Mouse (Mus musculus) stomach, postnatal 0 days (tissue): Measurements from ENCODE around the gene Prr9. TPM values are rescaled to one million over a fixed set of nuclear protein-coding genes. Genes with fewer than 3 reads are reported as not detected.
A peak's percentile ranks its signal among the peaks of the same experiment; 100 is the strongest.

ENCODE experiments used
- ATAC-seq: fragments of 200-750 bp; cut with Nextera tagmentation; 2 replicates; pipeline ENCODE4 v1.8.0; 2017; ENCODE audit not compliant: low FRiP score, low TSS enrichment
- DNase-seq: peaks from one replicate; pipeline ENCODE4 v3.0.0-alpha.2; 2016; ENCODE audit warnings: low spot score
- H3K27ac ChIP-seq: fragments of 300-500 bp; sonication (generic); replicated peaks from 2 replicates; pipeline ENCODE4 v1.5.1; 2014; ENCODE audit warnings: mild to moderate bottlenecking, control low read depth
- H3K27me3 ChIP-seq: fragments of 300-500 bp; sonication (generic); 2 replicates; pipeline ENCODE4 v1.6.1; 2014; ENCODE audit warnings: low read length; ENCODE audit not compliant: control insufficient read depth, insufficient read depth
- H3K36me3 ChIP-seq: fragments of 300-500 bp; sonication (generic); 2 replicates; pipeline ENCODE4 v1.6.1; 2014; ENCODE audit warnings: low read length, mixed read lengths; ENCODE audit not compliant: control insufficient read depth, insufficient read depth
- H3K4me1 ChIP-seq: fragments of 300-500 bp; sonication (generic); replicated peaks from 2 replicates; pipeline ENCODE4 v1.6.1; 2014; ENCODE audit warnings: antibody characterized with exemption; ENCODE audit not compliant: control insufficient read depth, insufficient read depth
- H3K4me2 ChIP-seq: fragments of 300-500 bp; sonication (generic); replicated peaks from 2 replicates; pipeline ENCODE4 v1.6.1; 2014; ENCODE audit warnings: low read depth, mild to moderate bottlenecking, control low read depth, moderate library complexity
- H3K4me3 ChIP-seq: fragments of 300-500 bp; sonication (generic); 2 replicates; pipeline ENCODE4 v1.5.1; 2014; ENCODE audit warnings: low read depth, low read length, control low read depth
- H3K9ac ChIP-seq: fragments of 300-500 bp; sonication (generic); 2 replicates; pipeline ENCODE4 v1.6.1; 2014; ENCODE audit warnings: mild to moderate bottlenecking, low read length, control low read depth, mixed read lengths
- H3K9me3 ChIP-seq: fragments of 300-500 bp; sonication (generic); 2 replicates; pipeline ENCODE4 v1.6.1; 2016; ENCODE audit warnings: low read length; ENCODE audit not compliant: control insufficient read depth
- CTCF ChIP-seq: IDR thresholded peaks from 2 replicates; pipeline ENCODE4 v1.5.1; 2016; ENCODE audit warnings: antibody characterized with exemption, low read depth, mild to moderate bottlenecking, moderate library complexity
- EP300 ChIP-seq: optimal IDR thresholded peaks from 2 replicates; pipeline ENCODE3; 2016; ENCODE audit warnings: antibody characterized with exemption
- WGBS: fragments of 180-500 bp; shearing (Covaris S2); extraction: QIAGEN DNeasy Blood & Tissue Kit; methylation state at CpG from one replicate; pipeline ENCODE4 v1.1.7; 2014; 5-methylcytosine and 5-hydroxymethylcytosine counted together
- polyA plus RNA-seq: library from polyadenylated mRNA; unstranded; fragments of >200 nt; fragmentation: Nextera tagmentation; extraction: Ambion mirVana; gene quantifications from 2 replicates; pipeline ENCODE4 v1.2.1, GENCODE M21; 2015

Prr9 gene
- polyA plus RNA-seq = 2.3 and 2.9 TPM in 2 replicates

DNA sequence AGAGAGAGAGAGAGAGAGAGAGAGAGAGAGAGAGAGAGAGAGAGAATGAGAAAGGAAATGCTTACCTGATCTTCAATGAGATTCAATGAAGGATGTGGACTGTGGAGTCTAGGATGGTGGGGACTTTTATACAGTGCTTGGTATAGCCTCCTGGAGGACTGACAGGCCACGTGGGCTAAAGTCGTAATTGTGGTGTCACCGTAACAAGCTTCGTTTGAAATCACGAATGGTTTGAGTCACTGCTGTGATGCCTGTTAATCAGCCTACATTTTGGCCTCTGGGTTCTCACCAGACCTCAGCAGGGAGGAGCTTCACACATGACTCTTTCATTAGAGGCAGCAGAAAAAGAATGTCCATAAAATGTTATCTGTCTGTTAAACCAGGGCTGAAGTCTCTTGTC, at the start of gene Prr9:
Gene Prr9 (minus strand): TSS at position 101 of the 400 bp plus-strand sequence.
- WGBS = 82% methylated on average over 5 of the region's 5 CpGs
- H3K36me3 ChIP-seq = no peaks in the 10 kb centered on the region
- no peak within 1 kb of the TSS for H3K9ac ChIP-seq
- H3K4me2 ChIP-seq = no peak within 1 kb of the TSS
- H3K4me3 ChIP-seq = no peak within 1 kb of the TSS
- no peak for TF ChIP-seq EP300
- TF ChIP-seq CTCF = no peak
- H3K27me3 ChIP-seq = no peaks in the 10 kb centered on the region
- no peaks in the 10 kb centered on the region for H3K9me3 ChIP-seq
- DNase-seq (no peak), ATAC-seq (no peak)
- H3K27ac ChIP-seq = no peak within 1 kb of the TSS
- H3K4me1 ChIP-seq = no peaks in the 10 kb centered on the region

DNA sequence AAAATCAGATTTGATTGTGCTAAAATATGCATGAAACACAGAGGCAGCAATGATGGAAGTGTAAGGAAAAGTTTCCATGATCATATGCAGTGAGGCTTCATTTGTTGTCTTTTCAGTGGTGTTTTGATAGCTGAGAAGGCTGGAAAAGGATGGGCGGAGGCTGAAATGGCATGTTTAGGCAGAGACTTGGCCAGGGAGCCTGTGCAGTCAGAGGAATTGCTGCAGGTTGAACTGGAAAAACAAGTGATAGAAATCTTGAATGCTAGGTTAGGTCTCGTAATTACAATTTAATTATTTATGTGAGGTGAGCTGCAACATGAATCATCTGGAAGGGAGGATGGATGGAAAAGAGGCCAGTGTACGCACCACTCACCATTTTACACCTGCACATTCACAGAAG, 46.1 kb upstream of the Prr9 start:
- no peak overlapping the region for H3K4me3 ChIP-seq
- no peaks in the 10 kb centered on the region for H3K4me1 ChIP-seq
- TF ChIP-seq EP300 = peak; percentile 73
- TF ChIP-seq CTCF = no peak
- H3K36me3 ChIP-seq = no peaks in the 10 kb centered on the region
- DNase-seq = no peak
- no peak overlapping the region for H3K9ac ChIP-seq
- WGBS = 53% methylated on average over 3 of the region's 3 CpGs
- no peaks in the 10 kb centered on the region for H3K9me3 ChIP-seq
- no peak overlapping the region for H3K4me2 ChIP-seq
- ATAC-seq = no peak
- H3K27me3 ChIP-seq = no peaks in the 10 kb centered on the region
- no peak overlapping the region for H3K27ac ChIP-seq

DNA sequence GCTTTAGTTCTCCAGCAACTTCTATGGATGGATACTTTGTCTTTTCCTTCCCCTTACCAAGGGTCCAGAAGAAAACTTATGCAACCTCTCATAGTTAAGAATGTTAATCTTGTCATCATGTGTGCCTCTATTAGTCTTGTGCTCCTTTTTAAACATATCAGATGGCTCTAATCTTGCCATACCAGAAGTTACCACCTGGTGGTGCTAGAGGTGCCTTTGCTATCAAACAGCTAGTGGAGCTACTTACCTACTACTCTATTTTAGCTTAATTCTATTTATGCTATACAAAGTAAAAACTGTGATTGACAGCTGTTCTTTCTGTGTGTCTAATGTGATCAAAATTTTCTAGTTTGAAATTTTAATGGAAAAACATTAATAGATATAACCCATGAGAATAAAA, 29.6 kb upstream of the Prr9 start:
- Histone ChIP-seq H3K4me1 (no peaks in the 10 kb centered on the region), H3K4me2 (no peak overlapping the region), H3K27ac (no peak overlapping the region), H3K4me3 (no peak overlapping the region), H3K27me3 (no peaks in the 10 kb centered on the region), H3K9me3 (no peaks in the 10 kb centered on the region), H3K9ac (no peak overlapping the region), H3K36me3 (no peaks in the 10 kb centered on the region)
- ATAC-seq (no peak), DNase-seq (peak; percentile 61)
- TF ChIP-seq CTCF (peak; percentile 90), EP300 (no peak)

DNA sequence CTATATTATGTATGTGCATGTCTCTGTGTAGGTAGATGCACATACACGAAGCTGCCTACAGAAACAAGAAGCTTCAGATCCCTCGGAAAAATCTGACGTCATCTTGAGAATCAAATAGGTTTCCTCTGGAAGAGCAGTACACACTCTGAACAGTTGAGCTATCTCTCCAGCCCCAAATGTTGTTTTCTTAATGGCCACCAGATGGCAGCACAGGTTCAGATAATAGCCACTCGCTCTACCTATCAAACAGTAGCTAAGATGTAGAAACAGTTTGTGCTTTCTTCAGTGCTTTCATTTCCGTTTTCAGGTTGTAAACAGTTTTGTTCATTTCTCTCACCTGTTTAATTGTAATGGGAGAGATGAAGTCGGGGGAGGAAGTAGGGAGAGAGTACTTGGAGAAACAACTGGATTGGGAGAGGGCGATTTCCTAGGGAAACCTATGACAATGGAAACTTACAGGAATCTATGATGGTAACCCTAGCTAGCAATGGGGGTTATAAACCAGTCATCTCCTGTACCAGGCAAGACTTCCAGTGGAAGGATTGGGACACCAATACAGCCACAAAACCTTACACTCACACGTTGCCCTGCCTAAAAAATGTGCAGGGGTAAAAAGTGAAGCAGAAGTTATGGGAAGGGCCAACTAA, 27.0 kb upstream of the Prr9 start:
- H3K9ac ChIP-seq = no peak overlapping the region
- no peak overlapping the region for H3K27ac ChIP-seq
- ATAC-seq = peak; percentile 87
- no peaks in the 10 kb centered on the region for H3K36me3 ChIP-seq
- no peaks in the 10 kb centered on the region for H3K27me3 ChIP-seq
- no peaks in the 10 kb centered on the region for H3K4me1 ChIP-seq
- no peaks in the 10 kb centered on the region for H3K9me3 ChIP-seq
- H3K4me2 ChIP-seq = no peak overlapping the region
- no peak overlapping the region for H3K4me3 ChIP-seq
- WGBS = 24% methylated on average over 8 of the region's 8 CpGs
- TF ChIP-seq EP300 (no peak), CTCF (peak; percentile 87)
- peak; percentile 53 for DNase-seq

DNA sequence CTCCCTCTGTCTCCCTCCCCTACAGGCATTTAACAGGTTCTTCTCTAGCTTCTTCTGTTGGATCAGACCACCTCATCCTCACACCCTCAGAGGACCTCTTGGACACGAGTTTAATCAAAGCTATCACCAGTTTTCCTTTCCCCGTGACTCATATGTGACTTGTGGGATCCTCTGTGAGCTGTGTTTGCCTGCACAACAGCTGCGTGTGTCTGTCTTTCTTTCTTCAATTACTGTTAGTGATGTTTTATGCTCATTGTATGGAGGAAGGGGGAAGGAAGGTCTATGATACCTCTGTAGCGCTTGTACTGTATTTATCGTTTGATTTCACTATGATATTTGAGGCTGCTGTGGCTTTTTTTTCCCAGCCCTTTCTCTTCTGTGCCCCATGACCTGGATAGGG, 24.2 kb upstream of the Prr9 start:
- no peak overlapping the region for H3K9ac ChIP-seq
- no peak overlapping the region for H3K4me3 ChIP-seq
- DNase-seq = no peak
- H3K36me3 ChIP-seq = no peaks in the 10 kb centered on the region
- 61% methylated on average over 5 of the region's 5 CpGs for WGBS
- no peak for ATAC-seq
- no peaks in the 10 kb centered on the region for H3K9me3 ChIP-seq
- H3K27me3 ChIP-seq = no peaks in the 10 kb centered on the region
- no peak overlapping the region for H3K4me2 ChIP-seq
- H3K27ac ChIP-seq = no peak overlapping the region
- H3K4me1 ChIP-seq = no peaks in the 10 kb centered on the region
- TF ChIP-seq EP300 (no peak), CTCF (no peak)

DNA sequence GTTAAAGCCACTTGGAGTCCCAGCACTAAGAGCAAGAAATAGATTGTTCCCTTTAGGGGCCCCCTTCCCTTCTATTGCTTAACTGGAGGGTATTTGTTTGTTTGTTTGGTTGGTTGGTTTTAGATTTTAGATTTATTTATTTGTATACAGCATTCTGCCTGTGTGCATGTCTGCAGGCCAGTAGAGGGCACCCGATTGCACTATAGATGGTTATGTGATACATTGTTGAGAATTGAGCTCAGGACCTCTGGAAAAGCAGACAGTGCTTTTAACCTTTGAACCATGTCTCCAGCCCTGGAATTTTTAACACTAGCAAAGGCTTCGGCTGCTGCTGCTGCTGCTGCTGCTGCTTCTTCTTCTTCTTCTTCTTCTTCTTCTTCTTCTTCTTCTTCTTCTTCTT, 23.7 kb upstream of the Prr9 start:
- H3K4me1 ChIP-seq = no peaks in the 10 kb centered on the region
- no peak for DNase-seq
- H3K4me3 ChIP-seq = no peak overlapping the region
- no peaks in the 10 kb centered on the region for H3K27me3 ChIP-seq
- no peak overlapping the region for H3K9ac ChIP-seq
- ATAC-seq = no peak
- H3K36me3 ChIP-seq = no peaks in the 10 kb centered on the region
- no peak overlapping the region for H3K4me2 ChIP-seq
- no peaks in the 10 kb centered on the region for H3K9me3 ChIP-seq
- TF ChIP-seq EP300 (no peak), CTCF (peak; percentile 56)
- no peak overlapping the region for H3K27ac ChIP-seq
- WGBS = 24% methylated on average over 2 of the region's 2 CpGs
